Mouse (Mus musculus) stomach, postnatal 0 days (tissue): ENCODE data around the gene Gm42791.

Experiments used
- CTCF ChIP-seq: IDR thresholded peaks from 2 replicates; pipeline ENCODE4 v1.5.1; 2016; ENCODE audit warnings: antibody characterized with exemption, low read depth, mild to moderate bottlenecking, moderate library complexity
- EP300 ChIP-seq: optimal IDR thresholded peaks from 2 replicates; pipeline ENCODE3; 2016; ENCODE audit warnings: antibody characterized with exemption

DNA sequence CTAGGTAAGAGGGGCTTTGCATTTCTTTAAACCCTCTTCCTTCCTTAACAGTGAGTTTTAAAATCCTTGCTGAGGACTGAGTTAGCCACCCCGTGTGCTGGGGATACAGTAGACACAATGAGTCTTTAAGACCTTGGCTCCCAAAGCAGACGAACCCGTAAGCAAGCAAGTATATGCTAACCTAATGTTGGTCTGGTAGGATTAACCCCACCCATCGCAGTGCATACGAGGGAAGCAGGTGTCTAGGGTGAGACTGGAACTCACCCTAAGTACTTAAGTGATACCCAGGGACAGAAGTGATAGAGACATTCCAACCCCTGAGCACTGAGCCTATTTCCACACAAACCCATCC lies 12.3 kb upstream of the Gm42791 start:
- TF ChIP-seq CTCF, result no peak
- no peak for TF ChIP-seq EP300
